Mouse (Mus musculus) midbrain, embryonic 13.5 days (tissue): ENCODE measurements at regions not wholly inside any gene's neighbourhood (a gene's known extent, or its start where the extent isn't known, plus 50 kb on each side); places are given as distances from the start of the nearest gene placed in this dataset.
A peak's percentile ranks its signal among the peaks of the same experiment; 100 is the strongest.
"Not testable (repeated sequence)": the region's sequence is repeated elsewhere in the genome, so short reads cannot be mapped to it uniquely, and the experiment has no call there.

Experiments
- ATAC-seq: fragments of 200-750 bp; cut with Nextera tagmentation; 2 replicates; pipeline ENCODE4 v1.8.0; 2017; ENCODE audit warnings: mild to moderate bottlenecking, moderate TSS enrichment, moderate library complexity
- H3K27ac ChIP-seq: fragments of 300-500 bp; sonication (generic); 2 replicates; pipeline ENCODE4 v1.5.1; 2015; ENCODE audit warnings: inconsistent platforms, mild to moderate bottlenecking, moderate library complexity
- H3K27me3 ChIP-seq: fragments of 300-500 bp; sonication (generic); 2 replicates; pipeline ENCODE4 v1.6.1; 2015; ENCODE audit warnings: mild to moderate bottlenecking, inconsistent platforms
- H3K36me3 ChIP-seq: fragments of 300-500 bp; sonication (generic); 2 replicates; pipeline ENCODE4 v1.6.1; 2015; ENCODE audit warnings: mild to moderate bottlenecking, inconsistent platforms
- H3K4me1 ChIP-seq: fragments of 300-500 bp; sonication (generic); replicated peaks from 2 replicates; pipeline ENCODE4 v1.6.1; 2015; ENCODE audit warnings: inconsistent platforms
- H3K4me2 ChIP-seq: fragments of 300-500 bp; sonication (generic); replicated peaks from 2 replicates; pipeline ENCODE4 v1.6.1; 2015; ENCODE audit warnings: moderate library complexity, mild to moderate bottlenecking, inconsistent platforms
- H3K4me3 ChIP-seq: fragments of 300-500 bp; sonication (generic); replicated peaks from 2 replicates; pipeline ENCODE4 v1.5.1; 2015; ENCODE audit warnings: mild to moderate bottlenecking, inconsistent platforms
- H3K9ac ChIP-seq: fragments of 300-500 bp; sonication (generic); replicated peaks from 2 replicates; pipeline ENCODE4 v1.6.1; 2015; ENCODE audit warnings: mild to moderate bottlenecking, inconsistent platforms
- H3K9me3 ChIP-seq: fragments of 300-500 bp; sonication (generic); 2 replicates; pipeline ENCODE4 v1.6.1; 2016; ENCODE audit warnings: mild to moderate bottlenecking, inconsistent platforms
- WGBS: fragments of 180-500 bp; shearing (Covaris S2); methylation state at CpG from one replicate; pipeline ENCODE4 v1.1.7; 2015; 5-methylcytosine and 5-hydroxymethylcytosine counted together

DNA sequence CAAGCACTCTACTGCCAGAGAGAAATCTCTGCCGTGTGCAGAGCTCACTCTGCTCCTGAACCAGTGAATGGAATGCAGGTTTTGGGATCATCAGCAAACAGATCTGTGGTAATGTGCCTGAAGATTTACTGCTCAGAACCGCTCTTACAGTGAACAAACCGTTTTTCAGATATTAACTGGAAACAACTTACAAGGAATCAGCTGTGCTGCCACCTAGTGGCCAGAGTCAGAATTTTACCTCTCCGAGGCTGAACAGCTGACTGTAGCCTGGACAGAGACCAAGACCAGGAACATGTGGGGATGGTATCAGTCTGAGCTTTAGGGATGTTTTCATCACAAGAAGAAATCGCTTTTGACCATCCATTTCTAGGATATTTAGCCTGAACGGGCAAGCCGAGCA is 65.3 kb downstream of the Gm15023 start:
- H3K27ac ChIP-seq, H3K4me2 ChIP-seq, H3K27me3 ChIP-seq, ATAC-seq, H3K4me3 ChIP-seq, H3K9ac ChIP-seq, H3K4me1 ChIP-seq, H3K36me3 ChIP-seq, H3K9me3 ChIP-seq: not testable (repeated sequence)
- WGBS = 48% methylated on average over 7 of the region's 7 CpGs

DNA sequence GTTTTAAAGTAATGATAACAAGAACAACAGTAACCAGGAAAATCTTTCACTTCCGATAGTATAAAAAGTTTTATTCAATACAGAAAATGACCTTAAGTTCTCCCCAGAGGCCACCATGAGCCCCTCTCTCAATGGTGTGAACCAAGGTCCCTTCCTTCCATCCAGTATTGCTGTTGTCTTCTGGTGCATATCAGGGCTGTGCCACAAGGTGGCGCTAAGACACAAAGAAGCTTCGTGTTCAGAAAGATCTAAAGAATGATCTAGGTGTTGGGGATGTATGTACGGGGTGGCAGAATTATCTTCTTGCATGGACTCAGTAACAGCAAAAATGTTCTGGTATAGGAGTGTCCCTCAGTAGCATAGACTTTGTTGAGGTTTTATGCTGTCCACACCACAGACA is 66.6 kb downstream of the Gm15023 start:
- H3K4me2 ChIP-seq, H3K4me1 ChIP-seq, H3K9me3 ChIP-seq, H3K27ac ChIP-seq, H3K27me3 ChIP-seq, ATAC-seq, H3K4me3 ChIP-seq, H3K36me3 ChIP-seq, H3K9ac ChIP-seq: not testable (repeated sequence)
- 23% methylated on average over 4 of the region's 4 CpGs for WGBS

GRCm38 (mm10) chrX:135101594-135101993 is 75.8 kb downstream of the Gm15023 start:
- no peaks in the 10 kb centered on the region for H3K9me3 ChIP-seq
- peaks cover 5% of the 10 kb centered on the region; the same call in 1 of the 2 replicates for H3K27me3 ChIP-seq
- no peaks in the 10 kb centered on the region for H3K4me1 ChIP-seq
- ATAC-seq = peak; percentile 65
- 51% methylated on average over 3 of the region's 3 CpGs for WGBS
- no peak overlapping the region for H3K4me3 ChIP-seq
- no peaks in the 10 kb centered on the region for H3K36me3 ChIP-seq
- no peak overlapping the region for H3K27ac ChIP-seq
- no peak overlapping the region for H3K9ac ChIP-seq
- H3K4me2 ChIP-seq = no peak overlapping the region

DNA sequence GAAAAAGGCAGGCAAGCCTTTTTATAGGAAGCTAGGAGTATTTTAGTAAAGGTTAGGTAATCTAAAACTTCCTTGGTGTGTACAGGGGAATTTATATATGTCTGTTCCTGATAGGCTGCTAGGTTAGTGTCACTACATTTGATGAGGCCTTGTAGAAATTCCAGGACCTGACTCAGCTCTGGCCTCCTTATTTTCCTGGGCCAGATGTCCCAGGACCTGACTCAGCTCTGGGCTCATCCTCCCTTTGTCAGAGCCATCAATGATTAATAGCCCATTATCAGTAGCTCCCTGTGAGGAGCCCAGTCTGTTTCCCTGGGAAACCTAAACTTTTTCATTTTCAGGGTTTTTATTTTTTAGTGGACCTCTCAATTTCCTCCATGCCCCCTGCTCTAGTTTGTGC is 79.3 kb downstream of the Gm15023 start:
- no peak overlapping the region for H3K4me2 ChIP-seq
- H3K9ac ChIP-seq = no peak overlapping the region
- H3K9me3 ChIP-seq = no peaks in the 10 kb centered on the region
- ATAC-seq = no peak
- H3K27ac ChIP-seq = no peak overlapping the region
- no peaks in the 10 kb centered on the region for H3K36me3 ChIP-seq
- no peaks in the 10 kb centered on the region for H3K4me1 ChIP-seq
- H3K27me3 ChIP-seq = peaks cover 8% of the 10 kb centered on the region; the same call in 1 of the 2 replicates
- H3K4me3 ChIP-seq = no peak overlapping the region

GRCm38 (mm10) chrX:135096206-135096605 is 81.2 kb downstream of the Gm15023 start:
- no peak overlapping the region for H3K9ac ChIP-seq
- no peak overlapping the region for H3K27ac ChIP-seq
- H3K4me3 ChIP-seq = no peak overlapping the region
- no peak for ATAC-seq
- no peaks in the 10 kb centered on the region for H3K4me1 ChIP-seq
- no peaks in the 10 kb centered on the region for H3K36me3 ChIP-seq
- no peaks in the 10 kb centered on the region for H3K9me3 ChIP-seq
- no peak overlapping the region for H3K4me2 ChIP-seq
- 60% methylated on average over 3 of the region's 3 CpGs for WGBS
- H3K27me3 ChIP-seq = peaks cover 8% of the 10 kb centered on the region; the same call in 1 of the 2 replicates

- ATAC-seq = peak; percentile 77
- not testable (repeated sequence) for H3K9me3 ChIP-seq, H3K36me3 ChIP-seq, H3K27me3 ChIP-seq, H3K27ac ChIP-seq, H3K4me1 ChIP-seq, H3K4me3 ChIP-seq, H3K4me2 ChIP-seq, H3K9ac ChIP-seq
- 25% methylated on average over 3 of the region's 3 CpGs for WGBS
These were observed 82.1 kb upstream of the Zmat1 start for GRCm38 (mm10) chrX:135091074-135091473.

DNA sequence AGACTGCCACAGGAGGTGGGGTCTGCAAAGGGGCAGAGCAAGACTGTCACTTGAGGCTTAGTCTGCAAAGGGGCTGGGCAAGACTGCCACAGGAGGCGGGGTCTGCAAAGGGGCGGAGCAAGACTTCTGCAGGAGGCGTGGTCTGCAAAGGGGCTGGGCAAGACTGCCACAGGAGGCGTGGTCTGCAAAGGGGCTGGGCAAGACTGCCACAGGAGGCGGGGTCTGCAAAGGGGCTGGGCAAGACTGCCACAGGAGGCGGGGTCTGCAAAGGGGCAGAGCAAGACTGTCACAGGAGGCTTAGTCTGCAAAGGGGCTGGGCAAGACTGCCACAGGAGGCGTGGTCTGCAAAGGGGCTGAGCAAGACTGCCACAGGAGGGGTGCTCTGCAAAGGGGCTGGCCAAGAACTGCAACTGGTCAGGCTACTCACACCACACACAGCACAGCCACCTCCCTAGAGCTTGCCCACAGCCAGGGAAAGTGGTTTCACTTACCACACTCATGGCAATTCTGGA is 78.1 kb upstream of the Zmat1 start:
- not testable (repeated sequence) for H3K36me3 ChIP-seq, H3K9ac ChIP-seq, H3K4me1 ChIP-seq, H3K27ac ChIP-seq, H3K9me3 ChIP-seq, H3K4me3 ChIP-seq, H3K4me2 ChIP-seq, H3K27me3 ChIP-seq
- WGBS = 32% methylated on average over 7 of the region's 7 CpGs
- ATAC-seq = 0 out of 2 replicates have a peak, but pooled peaks have one; percentile 66

DNA sequence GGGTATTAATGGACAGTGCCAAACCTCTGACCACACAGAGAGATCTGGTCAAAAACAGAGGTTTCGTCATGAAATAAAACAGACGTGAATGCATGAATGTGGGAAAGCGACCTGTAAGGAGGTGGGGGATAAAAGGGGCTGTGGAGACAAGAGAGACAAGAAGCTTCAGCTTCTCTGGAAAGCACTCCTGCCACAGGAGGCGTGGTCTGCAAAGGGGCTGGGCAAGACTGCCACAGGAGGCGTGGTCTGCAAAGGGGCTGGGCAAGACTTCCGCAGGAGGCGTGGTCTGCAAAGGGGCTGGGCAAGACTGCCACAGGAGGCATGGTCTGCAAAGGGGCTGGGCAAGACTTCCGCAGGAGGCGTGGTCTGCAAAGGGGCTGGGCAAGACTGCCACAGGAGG is 77.6 kb upstream of the Zmat1 start:
- H3K27ac ChIP-seq, H3K4me1 ChIP-seq, H3K9ac ChIP-seq, H3K27me3 ChIP-seq, H3K36me3 ChIP-seq, H3K4me3 ChIP-seq, ATAC-seq, H3K9me3 ChIP-seq, H3K4me2 ChIP-seq: not testable (repeated sequence)
- WGBS = 34% methylated on average over 7 of the region's 9 CpGs

DNA sequence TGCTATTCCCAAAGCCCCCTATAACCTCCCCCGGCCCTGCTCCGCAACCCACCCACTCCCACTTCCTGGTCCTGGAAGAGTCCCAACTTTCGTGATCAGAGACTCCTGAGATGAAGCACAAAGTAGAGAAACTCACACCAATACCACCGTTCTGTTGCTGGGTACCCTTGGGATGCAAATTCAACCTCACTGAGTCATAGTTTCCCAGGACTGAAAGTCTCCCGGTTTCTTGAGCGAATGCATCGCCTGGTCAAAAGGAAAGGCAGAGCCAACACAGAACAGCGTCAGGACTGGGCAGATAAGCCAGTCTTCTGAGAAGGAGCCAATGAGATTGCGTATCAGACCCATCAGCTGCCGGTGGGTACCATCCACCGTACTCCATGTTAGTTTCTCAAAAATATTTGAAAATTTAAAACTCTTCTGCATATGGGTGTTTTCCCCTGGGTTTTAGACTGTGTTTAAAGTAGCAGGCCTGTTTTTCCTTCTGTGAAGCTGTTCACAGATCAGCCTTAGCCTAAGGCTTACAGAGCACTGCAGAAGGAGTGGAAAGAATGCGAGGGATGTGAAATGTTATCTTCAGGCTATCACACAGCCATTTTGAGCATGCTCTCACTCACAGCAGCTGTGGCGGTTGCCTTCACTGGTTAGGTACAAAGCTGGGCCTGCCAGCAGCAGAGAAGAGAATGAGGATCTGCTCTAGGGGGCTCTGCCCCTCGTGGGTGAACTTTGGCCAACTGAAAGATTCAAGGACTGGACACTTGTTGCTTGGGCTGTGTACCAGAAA is 77.0 kb upstream of the Zmat1 start:
- WGBS = 84% methylated on average over 14 of the region's 14 CpGs
- H3K36me3 ChIP-seq, H3K4me2 ChIP-seq, H3K4me3 ChIP-seq, H3K27ac ChIP-seq, H3K4me1 ChIP-seq, H3K9me3 ChIP-seq, H3K27me3 ChIP-seq, H3K9ac ChIP-seq, ATAC-seq: not testable (repeated sequence)

- Histone ChIP-seq H3K9me3 (no peaks in the 10 kb centered on the region), H3K27ac (no peak overlapping the region), H3K36me3 (no peaks in the 10 kb centered on the region), H3K4me1 (no peaks in the 10 kb centered on the region), H3K4me3 (no peak overlapping the region), H3K4me2 (no peak overlapping the region), H3K27me3 (peaks cover 13% of the 10 kb centered on the region; the same call in 1 of the 2 replicates), H3K9ac (no peak overlapping the region)
- WGBS = 84% methylated on average over 2 of the region's 2 CpGs
- ATAC-seq = no peak
These were observed 71.6 kb upstream of the Zmat1 start for GRCm38 (mm10) chrX:135080380-135081158.

GRCm38 (mm10) chrX:135079388-135079787 is 70.4 kb upstream of the Zmat1 start:
- Histone ChIP-seq H3K36me3 (no peaks in the 10 kb centered on the region), H3K4me2 (no peak overlapping the region), H3K27me3 (peaks cover 13% of the 10 kb centered on the region; the same call in 1 of the 2 replicates), H3K27ac (no peak overlapping the region), H3K9ac (no peak overlapping the region), H3K9me3 (no peaks in the 10 kb centered on the region), H3K4me3 (no peak overlapping the region), H3K4me1 (no peaks in the 10 kb centered on the region)
- 71% methylated on average over 2 of the region's 2 CpGs for WGBS
- ATAC-seq = no peak

DNA sequence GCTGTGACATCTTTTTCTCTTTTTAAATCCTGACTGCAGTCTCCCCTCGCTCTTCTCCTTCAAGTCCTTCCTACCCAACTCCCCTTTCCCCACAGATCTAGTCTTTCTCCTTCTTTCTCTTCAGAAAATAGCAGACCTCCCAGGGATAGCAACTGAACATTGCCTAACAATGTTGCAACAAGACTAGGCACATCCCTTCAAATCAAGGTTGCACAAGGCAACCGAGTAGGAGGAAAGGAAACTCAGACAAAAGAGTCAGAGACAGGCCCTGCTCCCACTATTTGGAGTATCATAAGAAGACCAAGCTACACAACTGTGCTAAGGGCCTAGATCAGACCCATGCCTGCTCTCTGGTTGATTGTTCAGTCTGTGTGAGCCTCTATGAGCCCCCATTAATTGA is 66.9 kb upstream of the Zmat1 start:
- Histone ChIP-seq H3K9ac (no peak overlapping the region), H3K27ac (no peak overlapping the region), H3K4me2 (no peak overlapping the region), H3K36me3 (no peaks in the 10 kb centered on the region), H3K9me3 (no peaks in the 10 kb centered on the region), H3K4me1 (no peaks in the 10 kb centered on the region), H3K27me3 (peaks cover 13% of the 10 kb centered on the region; the same call in 1 of the 2 replicates), H3K4me3 (no peak overlapping the region)
- no peak for ATAC-seq
- WGBS = 76% methylated on average over 2 of the region's 2 CpGs
